Mouse (Mus musculus) intestine, postnatal 0 days (tissue): ENCODE results near the gene Bag1. TPM values are rescaled to one million over a fixed set of nuclear protein-coding genes. Genes with fewer than 3 reads are reported as not detected.

Source experiments
- ATAC-seq: fragments of 200-750 bp; cut with Nextera tagmentation; 2 replicates; pipeline ENCODE4 v1.8.0; 2017; ENCODE audit warnings: mild to moderate bottlenecking, moderate TSS enrichment, moderate library complexity
- H3K27ac ChIP-seq: fragments of 300-500 bp; sonication (generic); 2 replicates; pipeline ENCODE4 v1.5.1; 2014; ENCODE audit warnings: mild to moderate bottlenecking, low read depth, low read length, moderate library complexity
- H3K27me3 ChIP-seq: fragments of 300-500 bp; sonication (generic); replicated peaks from 2 replicates; pipeline ENCODE4 v1.6.1; 2014; ENCODE audit warnings: low read length, mixed read lengths; ENCODE audit not compliant: control insufficient read depth, insufficient read depth
- H3K36me3 ChIP-seq: fragments of 300-500 bp; sonication (generic); 2 replicates; pipeline ENCODE4 v1.6.1; 2014; ENCODE audit warnings: mild to moderate bottlenecking, moderate library complexity; ENCODE audit not compliant: control insufficient read depth, insufficient read depth
- H3K4me1 ChIP-seq: fragments of 300-500 bp; sonication (generic); replicated peaks from 2 replicates; pipeline ENCODE4 v1.6.1; 2014; ENCODE audit warnings: antibody characterized with exemption, low read length, mixed read lengths; ENCODE audit not compliant: control insufficient read depth, insufficient read depth
- H3K4me2 ChIP-seq: fragments of 300-500 bp; sonication (generic); replicated peaks from 2 replicates; pipeline ENCODE4 v1.6.1; 2014; ENCODE audit warnings: low read depth, mild to moderate bottlenecking, moderate library complexity
- H3K4me3 ChIP-seq: fragments of 300-500 bp; sonication (generic); 2 replicates; pipeline ENCODE4 v1.5.1; 2014; ENCODE audit warnings: low read depth, low read length
- H3K9ac ChIP-seq: fragments of 300-500 bp; sonication (generic); 2 replicates; pipeline ENCODE4 v1.6.1; 2014; ENCODE audit warnings: mild to moderate bottlenecking, low read depth, low read length
- H3K9me3 ChIP-seq: fragments of 300-500 bp; sonication (generic); 2 replicates; pipeline ENCODE4 v1.6.1; 2016; ENCODE audit warnings: mixed run types; ENCODE audit not compliant: control insufficient read depth
- CTCF ChIP-seq: sonication (generic); IDR thresholded peaks from 2 replicates; pipeline ENCODE4 v1.5.1; 2016; ENCODE audit warnings: low read depth, mild to moderate bottlenecking, control low read depth, antibody characterized with exemption, moderate library complexity
- WGBS: fragments of 180-500 bp; shearing (Covaris S2); extraction: QIAGEN DNeasy Blood & Tissue Kit; methylation state at CpG from one replicate; pipeline ENCODE4 v1.1.7; 2014; 5-methylcytosine and 5-hydroxymethylcytosine counted together
- polyA plus RNA-seq: library from polyadenylated mRNA; unstranded; fragments of >200 nt; fragmentation: Nextera tagmentation; extraction: Ambion mirVana; gene quantifications from 2 replicates; pipeline ENCODE4 v1.2.1, GENCODE M21; 2015

Gene Bag1
- polyA plus RNA-seq, 1 experiment from 2014 or later, result 138 TPM

GRCm38 (mm10) chr4:40976651-40977050 lies 28.6 kb upstream of the Bag1 start:
- Histone ChIP-seq H3K4me1 (0 out of 2 replicates have a peak, but pooled peaks cover 6% of the 10 kb centered on the region), H3K9ac (no peak overlapping the region), H3K36me3 (peaks cover 48% of the 10 kb centered on the region), H3K4me3 (no peak overlapping the region), H3K27me3 (no peaks in the 10 kb centered on the region), H3K4me2 (no peak overlapping the region), H3K9me3 (no peaks in the 10 kb centered on the region), H3K27ac (no peak overlapping the region; the same call in 1 of the 2 replicates)
- WGBS, result 94% methylated on average over 10 of the region's 10 CpGs
- no peak for TF ChIP-seq CTCF
- no peak for ATAC-seq

DNA sequence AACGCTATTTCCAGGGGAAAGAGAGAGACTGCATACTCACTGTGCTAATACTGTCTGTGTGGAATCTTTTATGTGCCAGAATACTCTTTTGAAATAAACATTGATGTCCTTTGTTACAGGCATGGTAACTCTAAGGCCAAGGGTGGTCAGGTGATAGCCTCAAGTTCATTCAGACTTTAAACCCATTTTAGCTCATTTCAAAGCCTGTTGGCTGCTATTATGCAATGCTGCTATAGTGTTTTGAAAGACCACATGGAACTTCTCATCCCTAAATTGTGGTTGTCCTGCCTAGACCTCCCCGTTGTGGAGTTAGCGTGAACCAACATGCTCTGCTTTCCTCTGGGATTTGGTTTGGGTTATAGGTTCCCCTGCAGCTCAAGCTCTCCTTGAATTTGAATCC lies 27.6 kb upstream of the Bag1 start:
- 74% methylated on average over 3 of the region's 3 CpGs for WGBS
- no peak overlapping the region for H3K9ac ChIP-seq
- no peak for TF ChIP-seq CTCF
- no peaks in the 10 kb centered on the region for H3K9me3 ChIP-seq
- 0 out of 2 replicates have a peak, but pooled peaks cover 6% of the 10 kb centered on the region for H3K4me1 ChIP-seq
- H3K27me3 ChIP-seq, result no peaks in the 10 kb centered on the region
- no peak overlapping the region for H3K27ac ChIP-seq
- H3K4me3 ChIP-seq, result no peak overlapping the region
- no peak for ATAC-seq
- peaks cover 39% of the 10 kb centered on the region for H3K36me3 ChIP-seq
- no peak overlapping the region for H3K4me2 ChIP-seq

- ATAC-seq, result no peak
- WGBS, result 94% methylated on average over 1 of the region's 1 CpGs
- no peak for TF ChIP-seq CTCF
Measured at GRCm38 (mm10) chr4:40974011-40974410, 25.9 kb upstream of the Bag1 start.

GRCm38 (mm10) chr4:40971744-40972143 lies 23.6 kb upstream of the Bag1 start:
- TF ChIP-seq CTCF, result peak; percentile 80
- Histone ChIP-seq H3K4me3 (peak overlapping the region; percentile 98), H3K4me1 (0 out of 2 replicates have a peak, but pooled peaks cover 6% of the 10 kb centered on the region), H3K27me3 (no peaks in the 10 kb centered on the region), H3K4me2 (peak overlapping the region; percentile 79), H3K36me3 (peaks cover 10% of the 10 kb centered on the region; the same call in 1 of the 2 replicates), H3K9ac (peak overlapping the region; percentile 85), H3K9me3 (no peaks in the 10 kb centered on the region), H3K27ac (peak overlapping the region; percentile 98; the same call in 1 of the 2 replicates)
- ATAC-seq, result no peak
- WGBS, result 23% methylated on average over 13 of the region's 13 CpGs

More at GRCm38 (mm10) chr4:40974011-40974410, 25.9 kb upstream of the Bag1 start:
- H3K9me3 ChIP-seq, result no peaks in the 10 kb centered on the region
- 0 out of 2 replicates have a peak, but pooled peaks cover 6% of the 10 kb centered on the region for H3K4me1 ChIP-seq
- H3K27ac ChIP-seq, result no peak overlapping the region
- H3K4me2 ChIP-seq, result no peak overlapping the region
- no peak overlapping the region for H3K4me3 ChIP-seq
- no peak overlapping the region for H3K9ac ChIP-seq
- no peaks in the 10 kb centered on the region for H3K27me3 ChIP-seq
- peaks cover 26% of the 10 kb centered on the region for H3K36me3 ChIP-seq

- TF ChIP-seq CTCF, result no peak; the same call in 1 of the 2 replicates
- Histone ChIP-seq H3K27me3 (no peaks in the 10 kb centered on the region), H3K9me3 (no peaks in the 10 kb centered on the region), H3K36me3 (peaks cover 9% of the 10 kb centered on the region), H3K9ac (peak within 1 kb of the TSS; percentile 85), H3K4me2 (peak within 1 kb of the TSS; percentile 79), H3K4me3 (peak within 1 kb of the TSS; percentile 98), H3K27ac (peak within 1 kb of the TSS; percentile 98), H3K4me1 (0 out of 2 replicates have a peak, but pooled peaks cover 6% of the 10 kb centered on the region)
- under 1% methylated on average over 82 of the region's 85 CpGs for WGBS
- peak; percentile 93 for ATAC-seq
Measured at GRCm38 (mm10) chr4:40970842-40971701, 23.0 kb upstream of the Bag1 start, which contains the start of gene Nfx1. Gene Nfx1 (plus strand): TSS chr4:40970906.

- H3K9ac ChIP-seq, result peak overlapping the region; percentile 85
- H3K4me1 ChIP-seq, result 0 out of 2 replicates have a peak, but pooled peaks cover 6% of the 10 kb centered on the region
- peak; percentile 60 for ATAC-seq
- peak overlapping the region; percentile 79 for H3K4me2 ChIP-seq
- no peak for TF ChIP-seq CTCF
- peaks cover 14% of the 10 kb centered on the region for H3K36me3 ChIP-seq
- no peaks in the 10 kb centered on the region for H3K27me3 ChIP-seq
- H3K9me3 ChIP-seq, result no peaks in the 10 kb centered on the region
- under 1% methylated on average over 15 of the region's 16 CpGs for WGBS
- H3K4me3 ChIP-seq, result peak overlapping the region; percentile 98
- H3K27ac ChIP-seq, result peak overlapping the region; percentile 98
Measured at GRCm38 (mm10) chr4:40970592-40970841, 22.4 kb upstream of the Bag1 start.
